Mouse (Mus musculus) neural tube, embryonic 13.5 days (tissue): ENCODE data around the gene Susd2. TPM values are rescaled to one million over a fixed set of nuclear protein-coding genes. Genes with fewer than 3 reads are reported as not detected.

Source experiments
- polyA plus RNA-seq: library from polyadenylated mRNA; unstranded; fragments of >200 nt; fragmentation: Nextera tagmentation; extraction: Ambion mirVana; gene quantifications from 2 replicates; pipeline ENCODE4 v1.2.1, GENCODE M21; 2015

Gene Susd2
- polyA plus RNA-seq, 1 experiment from 2014 or later: 7.1 TPM

Other genes starting within 250 kb of the Susd2 start
- not detected in 2 replicates for gene Upb1, start 242.9 kb downstream of the Susd2 start, polyA plus RNA-seq
- gene Snrpd3, start 126.5 kb downstream of the Susd2 start, polyA plus RNA-seq: 145 and 151 TPM in 2 replicates
- gene Gucd1, start 126.0 kb downstream of the Susd2 start, polyA plus RNA-seq: 18.8 and 19.6 TPM in 2 replicates
- 22.2 and 24.0 TPM in 2 replicates for gene Lrrc75b, start 83.7 kb downstream of the Susd2 start, polyA plus RNA-seq
- 0.40 and 1.6 TPM in 2 replicates for gene Ggt1, start 82.4 kb downstream of the Susd2 start, polyA plus RNA-seq
- 1.6 and 2.4 TPM in 2 replicates for gene Ggt5, start 54.7 kb downstream of the Susd2 start, polyA plus RNA-seq
- gene Cabin1, start 120.3 kb upstream of the Susd2 start, polyA plus RNA-seq: 31.7 and 31.9 TPM in 2 replicates
- 101 and 105 TPM in 2 replicates for gene Ddt, start 129.4 kb upstream of the Susd2 start, polyA plus RNA-seq
- gene Gm20441, start 136.9 kb upstream of the Susd2 start, polyA plus RNA-seq: not detected in 2 replicates
- 0.96 and 1.3 TPM in 2 replicates for gene Gstt3, start 137.4 kb upstream of the Susd2 start, polyA plus RNA-seq
- 5.6 and 6.0 TPM in 2 replicates for gene Gstt1, start 154.6 kb upstream of the Susd2 start, polyA plus RNA-seq
- gene Gstt4, start 178.5 kb upstream of the Susd2 start, polyA plus RNA-seq: not detected in 2 replicates
- gene Gstt2, start 193.4 kb upstream of the Susd2 start, polyA plus RNA-seq: 5.8 and 8.0 TPM in 2 replicates
- 1,679 and 1,725 TPM in 2 replicates for gene Mif, start 216.2 kb upstream of the Susd2 start, polyA plus RNA-seq
- 2.1 and 2.9 TPM in 2 replicates for gene Derl3, start 249.4 kb upstream of the Susd2 start, polyA plus RNA-seq